Mouse (Mus musculus): Measurements from ENCODE around the gene Catsper4.
"Not testable (repeated sequence)": the region's sequence is repeated elsewhere in the genome, so short reads cannot be mapped to it uniquely, and the experiment has no call there.

The Catsper4 gene

DNA sequence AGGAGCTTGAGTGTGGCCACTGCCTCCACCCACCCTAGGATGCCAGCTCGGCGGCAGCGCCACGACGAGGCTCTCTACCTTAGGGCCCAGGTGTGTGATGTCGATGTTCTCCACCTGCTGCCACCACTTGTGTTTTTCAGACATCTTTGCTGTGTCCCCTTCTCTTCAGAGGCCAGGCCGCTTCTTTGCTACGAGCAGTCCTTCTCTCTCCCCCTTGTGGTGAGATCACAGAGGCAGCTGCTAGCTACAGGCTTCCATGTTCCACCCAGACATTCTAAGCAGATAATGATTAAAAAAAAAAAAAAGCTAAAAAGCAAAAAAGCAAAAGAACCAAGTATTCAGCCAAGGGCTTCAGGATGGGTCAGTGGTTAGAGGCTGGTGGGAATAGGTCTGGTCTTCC is at the start of gene Catsper4:
Catsper4 (minus strand) TSS at position 190 of the 400 bp plus-strand sequence.
- no peak for ATAC-seq (ENCODE audit: insufficient number of reproducible peaks, low FRiP score, low TSS enrichment)

DNA sequence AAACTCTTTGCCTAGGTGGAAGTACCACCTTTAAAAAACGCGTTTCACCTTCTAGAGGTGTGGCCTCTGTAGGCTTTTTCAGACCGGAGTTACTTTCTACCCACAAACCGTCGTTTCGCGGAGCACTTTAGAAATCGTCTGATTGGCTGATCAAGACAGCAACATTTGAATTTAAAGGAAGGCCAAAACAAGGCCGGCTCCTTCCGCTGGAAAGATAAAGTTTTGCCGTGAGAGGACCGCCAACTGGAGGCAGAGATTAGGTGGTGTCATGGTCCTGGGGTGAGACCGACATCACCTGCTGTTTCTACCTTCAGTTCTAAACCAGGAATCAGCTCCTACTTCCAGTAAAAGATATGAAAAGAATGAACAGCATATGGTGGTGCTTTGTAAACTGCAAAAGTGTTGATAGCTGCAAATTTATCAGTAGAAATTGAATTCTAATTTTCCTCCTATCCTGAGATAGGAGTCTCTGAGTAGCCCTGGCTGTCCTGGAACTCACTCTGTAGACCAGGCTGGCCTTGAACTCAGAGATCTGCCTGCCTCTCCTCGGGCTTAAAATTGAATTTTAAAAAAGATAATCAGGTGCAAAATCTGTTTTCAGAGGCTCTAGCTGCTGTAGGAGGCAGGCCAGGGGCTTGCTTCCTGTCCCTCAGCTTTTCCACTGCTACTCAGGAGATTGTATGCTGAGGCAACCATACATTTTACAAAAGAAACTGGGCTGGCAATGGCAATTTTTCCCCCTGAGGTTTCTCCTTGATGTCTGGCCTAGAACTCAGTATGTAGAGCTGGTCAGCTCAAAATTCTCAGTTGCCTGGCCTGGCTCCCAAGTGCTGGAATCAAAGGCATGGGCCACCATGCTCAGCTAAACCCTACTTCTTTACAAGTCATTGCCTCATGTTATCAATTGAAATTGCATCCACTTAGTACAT is 46.5 kb upstream of the Catsper4 start:
- ATAC-seq (ENCODE audit: insufficient number of reproducible peaks, low FRiP score, low TSS enrichment), result no peak

- no peak for ATAC-seq (ENCODE audit: insufficient number of reproducible peaks, low FRiP score, low TSS enrichment)
Observed at GRCm38 (mm10) chr4:134272731-134273416, 45.7 kb upstream of the Catsper4 start.

GRCm38 (mm10) chr4:134271979-134272378 is 44.8 kb upstream of the Catsper4 start:
- no peak for ATAC-seq (ENCODE audit: insufficient number of reproducible peaks, low FRiP score, low TSS enrichment)

GRCm38 (mm10) chr4:134269622-134270021 is 42.4 kb upstream of the Catsper4 start:
- ATAC-seq (ENCODE audit: insufficient number of reproducible peaks, low FRiP score, low TSS enrichment), result not testable (repeated sequence)

- ATAC-seq (ENCODE audit: insufficient number of reproducible peaks, low FRiP score, low TSS enrichment), result no peak
Observed at GRCm38 (mm10) chr4:134268102-134268655, 41.0 kb upstream of the Catsper4 start.

DNA sequence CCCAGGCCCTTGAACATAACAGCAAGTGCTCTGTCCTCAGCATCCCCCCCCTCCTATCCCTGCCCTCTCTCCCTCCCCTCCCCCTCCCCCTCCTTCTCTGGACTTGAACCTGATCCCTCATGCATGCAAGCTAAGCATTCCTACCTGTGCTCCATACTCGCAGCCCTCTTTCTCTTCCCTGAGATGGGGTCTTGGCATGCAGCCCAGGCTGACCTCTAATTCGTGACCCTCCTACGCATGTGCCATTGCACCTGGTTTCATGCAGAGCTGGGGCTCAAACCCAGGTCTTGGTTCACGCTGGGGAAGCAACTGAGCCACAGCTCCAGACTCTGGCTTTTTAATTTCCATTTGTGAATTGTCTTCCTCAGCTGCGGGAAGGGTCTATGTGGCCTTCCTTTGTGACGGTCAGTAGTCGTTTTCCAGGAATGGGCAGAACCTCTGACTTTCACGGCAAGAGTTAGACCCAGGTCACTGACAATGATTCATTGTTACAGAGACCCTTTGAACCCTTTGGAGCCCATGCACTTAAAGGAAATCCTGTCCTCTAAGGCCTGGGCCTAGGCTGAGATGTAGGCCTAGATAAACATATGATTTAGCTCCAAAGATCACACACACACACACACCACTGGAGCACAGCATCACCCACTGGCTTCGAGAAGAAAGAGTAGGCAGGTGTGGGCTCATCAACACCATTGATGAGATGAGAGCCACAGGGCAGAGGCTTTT is 38.8 kb upstream of the Catsper4 start:
- no peak for ATAC-seq (ENCODE audit: insufficient number of reproducible peaks, low FRiP score, low TSS enrichment)

DNA sequence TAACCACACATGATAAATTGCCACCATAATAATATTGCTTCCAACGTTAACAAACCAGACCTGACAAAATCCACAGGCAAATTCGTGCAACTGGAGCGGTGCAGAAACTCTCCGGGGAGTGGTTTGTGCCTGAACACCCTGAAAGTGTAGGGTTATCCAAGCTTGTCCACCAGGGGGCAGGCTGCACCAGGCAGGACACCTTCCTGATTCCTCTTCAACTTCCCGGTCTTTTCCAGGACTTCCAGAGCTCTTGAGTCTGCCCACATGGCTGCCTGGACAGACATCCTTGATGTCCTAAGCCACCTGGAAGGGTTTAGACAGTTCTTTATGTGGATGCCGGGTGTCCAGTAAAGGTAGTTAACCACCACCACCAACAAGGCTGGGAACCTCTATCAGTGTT is 36.0 kb upstream of the Catsper4 start:
- no peak for ATAC-seq (ENCODE audit: insufficient number of reproducible peaks, low FRiP score, low TSS enrichment)

DNA sequence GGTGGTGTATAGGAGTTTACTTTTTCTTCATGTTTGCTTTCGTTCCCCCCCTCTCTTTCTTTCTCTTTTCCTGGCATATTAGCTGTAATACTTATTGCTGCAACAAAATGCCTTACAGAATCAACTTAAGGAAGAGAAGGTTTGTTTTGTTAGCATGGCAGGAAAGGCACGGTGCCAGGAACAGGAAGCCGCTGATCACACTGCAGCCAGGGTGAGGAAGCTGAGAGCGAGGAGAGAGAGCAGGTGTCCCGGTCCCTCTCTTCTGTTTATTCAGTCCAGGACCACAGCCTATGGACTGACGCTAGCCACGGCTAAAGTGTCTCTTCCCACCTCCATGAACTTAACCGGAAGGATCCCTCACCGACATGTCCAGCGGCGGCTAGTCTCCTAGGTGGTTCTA is 31.2 kb upstream of the Catsper4 start:
- no peak for ATAC-seq (ENCODE audit: insufficient number of reproducible peaks, low FRiP score, low TSS enrichment)

GRCm38 (mm10) chr4:134257198-134258009 is 30.2 kb upstream of the Catsper4 start:
- ATAC-seq (ENCODE audit: insufficient number of reproducible peaks, low FRiP score, low TSS enrichment), result no peak

DNA sequence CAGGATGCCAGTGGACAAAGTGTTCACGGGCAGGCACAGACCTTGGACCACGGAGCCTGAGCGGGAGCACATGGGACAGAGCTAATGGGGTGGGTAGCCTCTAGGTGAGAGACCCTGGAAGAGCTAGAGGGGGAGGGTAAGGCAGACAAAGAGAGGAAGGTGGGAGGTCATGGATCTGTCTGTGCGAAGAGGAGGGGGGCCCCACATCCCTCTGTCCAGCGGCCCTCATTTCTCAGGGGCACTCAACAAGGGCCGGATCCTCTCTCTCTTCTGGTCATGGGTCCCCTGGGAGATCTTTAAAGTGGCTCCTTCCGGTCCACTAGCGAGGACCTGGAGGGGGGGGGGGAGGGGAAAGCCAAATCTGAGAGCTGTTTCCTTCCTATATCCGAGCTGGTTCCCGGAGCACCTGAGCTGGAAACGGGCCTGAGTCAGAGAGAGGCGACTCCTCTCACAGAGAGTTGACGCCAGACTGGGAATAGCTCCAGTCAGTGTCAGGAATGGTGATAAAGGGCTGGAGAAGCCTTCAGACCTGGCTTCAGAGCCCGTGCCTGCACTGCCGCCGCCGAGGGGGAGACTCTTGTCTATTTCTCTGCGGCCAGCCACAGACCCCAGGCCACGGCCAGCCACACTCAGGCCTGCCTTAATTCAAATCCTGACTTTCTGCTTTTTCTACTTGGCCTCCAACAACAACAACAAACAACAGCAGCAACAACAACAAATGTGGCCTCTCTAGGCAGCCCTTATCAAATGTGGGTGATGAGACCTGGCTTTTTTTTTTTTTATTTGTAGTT is 29.4 kb upstream of the Catsper4 start:
- no peak for ATAC-seq (ENCODE audit: insufficient number of reproducible peaks, low FRiP score, low TSS enrichment)

GRCm38 (mm10) chr4:134255854-134256253 is 28.7 kb upstream of the Catsper4 start:
- ATAC-seq (ENCODE audit: insufficient number of reproducible peaks, low FRiP score, low TSS enrichment), result no peak

DNA sequence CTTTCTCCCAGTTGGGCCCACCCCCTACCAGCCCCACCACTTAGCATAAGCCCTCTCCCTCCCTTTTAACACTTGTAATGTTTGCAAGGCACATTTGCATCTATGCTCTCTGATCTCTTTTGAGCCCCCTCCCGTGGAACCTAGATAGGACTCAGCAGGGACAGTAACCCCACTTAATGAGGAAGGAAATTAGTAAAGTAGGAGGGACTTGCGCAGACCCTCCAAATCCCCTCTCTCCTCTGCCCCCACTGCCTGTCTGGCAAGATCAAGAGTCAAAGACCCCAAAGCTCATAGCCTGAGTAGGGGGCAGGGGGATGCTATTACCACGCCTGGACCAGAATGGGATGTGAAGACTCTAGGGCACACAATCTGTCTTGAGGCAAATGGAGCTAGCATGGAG is 27.7 kb upstream of the Catsper4 start:
- no peak for ATAC-seq (ENCODE audit: insufficient number of reproducible peaks, low FRiP score, low TSS enrichment)

GRCm38 (mm10) chr4:134253722-134254324 is 26.6 kb upstream of the Catsper4 start, which contains the start of gene Grrp1:
Grrp1 (minus strand) TSS chr4:134254106.
- ATAC-seq (ENCODE audit: insufficient number of reproducible peaks, low FRiP score, low TSS enrichment), result no peak

GRCm38 (mm10) chr4:134252911-134253721 is 25.9 kb upstream of the Catsper4 start:
- no peak for ATAC-seq (ENCODE audit: insufficient number of reproducible peaks, low FRiP score, low TSS enrichment)

DNA sequence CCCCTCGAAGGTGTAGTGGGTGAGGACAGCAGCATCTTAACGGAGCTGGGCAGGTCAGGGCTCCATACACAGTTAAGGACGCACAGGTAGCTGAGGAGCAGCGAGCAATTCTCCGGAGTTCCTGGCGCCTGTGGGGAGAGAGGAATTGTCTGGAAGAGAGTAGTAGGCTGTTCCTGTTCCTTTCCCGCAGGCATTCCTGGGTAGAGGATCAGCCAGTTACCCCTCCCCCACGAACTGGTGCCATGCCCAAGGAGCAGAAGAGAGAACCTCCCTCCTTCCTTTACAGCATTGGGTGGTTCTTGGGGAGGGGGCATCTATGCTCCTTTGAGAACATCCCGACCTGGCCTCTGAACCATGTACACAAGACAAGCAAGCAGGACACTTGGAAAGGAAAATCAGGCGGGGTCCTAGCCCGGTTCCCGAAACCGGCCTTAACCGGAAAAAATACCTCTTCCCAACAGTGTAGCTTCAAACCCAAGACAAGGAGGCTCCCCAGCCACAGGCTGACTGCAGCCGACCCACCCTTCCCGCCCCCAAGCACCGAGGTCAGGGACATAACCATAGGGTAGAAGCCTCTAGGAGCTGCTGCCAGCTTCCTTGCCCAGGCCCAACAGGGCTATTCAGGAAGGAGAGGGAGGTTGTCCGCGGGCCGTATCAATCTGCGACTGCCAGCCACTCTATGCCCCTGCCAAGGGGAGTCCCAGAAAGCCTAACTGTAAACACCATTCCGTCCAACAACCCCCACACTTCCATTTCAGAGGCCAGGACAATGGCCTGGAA is 25.1 kb upstream of the Catsper4 start:
- no peak for ATAC-seq (ENCODE audit: insufficient number of reproducible peaks, low FRiP score, low TSS enrichment)
